Mouse (Mus musculus): Measurements from ENCODE around the gene Cnbd2.

DNA sequence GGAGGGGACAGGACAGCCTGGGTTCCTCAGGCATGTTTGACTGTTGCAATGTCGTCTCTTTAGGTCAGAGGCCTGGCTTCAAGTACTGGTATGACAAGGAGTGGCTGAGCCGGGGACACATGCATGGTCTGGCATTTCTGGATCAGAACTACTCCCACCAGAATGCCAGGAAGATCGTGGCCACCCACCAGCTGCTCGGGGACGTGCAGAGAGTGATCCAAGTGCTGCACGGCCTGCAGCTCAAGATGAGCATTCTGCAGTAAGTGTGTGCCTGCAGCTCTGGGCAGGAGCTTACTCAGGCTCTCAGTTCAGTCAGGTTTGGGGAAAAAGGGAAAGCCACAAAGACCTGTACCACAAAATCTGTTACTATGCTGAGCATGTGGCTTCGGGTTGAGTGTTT lies 13.6 kb upstream of the Cnbd2 start:
- TF ChIP-seq MYOD1 (IDR thresholded peaks at IDR 0.05; ENCODE audit: control insufficient read depth in 1 of 3, insufficient read length in 2 of 3, low read depth in 2 of 3), result no peak
- TF ChIP-seq MAX (IDR thresholded peaks at IDR 0.05; ENCODE audit: low read depth), result no peak
- no peak for TF ChIP-seq TCF12 (IDR thresholded peaks at IDR 0.05; ENCODE audit: insufficient read depth, poor library complexity, severe bottlenecking)
- TF ChIP-seq E2F4 (IDR thresholded peaks at IDR 0.05; ENCODE audit: insufficient read depth), result no peak
- no peak for TF ChIP-seq POLR2A (IDR thresholded peaks at IDR 0.05; ENCODE audit: insufficient read length, low read depth)
- no peak for TF ChIP-seq POLR2AphosphoS2 (IDR thresholded peaks at IDR 0.05; ENCODE audit: insufficient read length, low read depth)
- no peak for TF ChIP-seq TCF3 (IDR thresholded peaks at IDR 0.05; ENCODE audit: insufficient read length, low read depth)
- TF ChIP-seq CEBPB (IDR thresholded peaks at IDR 0.05; ENCODE audit: insufficient read depth, poor library complexity, severe bottlenecking), result no peak
- no peak for TF ChIP-seq USF1 (IDR thresholded peaks at IDR 0.05; ENCODE audit: low read depth)
